13 mouse cellular contexts compared by ENCODE assay signal in the genomic region with DNA sequence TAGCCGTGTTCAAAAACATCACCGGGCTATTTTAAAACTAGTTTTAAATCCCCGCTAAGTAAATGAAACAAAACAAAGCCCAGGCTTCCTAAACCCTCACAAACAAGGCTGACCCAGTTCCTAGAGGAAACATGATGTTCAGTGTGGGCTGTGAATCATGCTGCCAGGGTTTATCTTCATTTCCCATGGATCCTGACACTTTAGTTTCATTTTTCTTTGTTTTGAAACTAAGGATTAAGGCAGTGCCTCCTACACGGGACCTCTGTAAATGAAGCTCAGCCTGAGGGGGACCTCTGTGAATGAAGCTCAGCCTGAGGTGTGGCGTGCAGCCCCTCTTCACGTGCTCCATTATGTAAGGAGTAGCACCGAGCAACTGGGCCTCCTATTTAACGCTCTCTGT. TPM values are rescaled to one million over a fixed set of nuclear protein-coding genes. Genes with fewer than 3 reads are reported as not detected.
DNase-seq lines count a peak whose midpoint lies in the region; ATAC-seq and TF ChIP-seq lines count a peak whose summit lies in the region.
"Had no signal": no experiment of that assay in that cellular context is flagged by ENCODE, and none has a peak within 500 bp of the region (broad histone marks: within the 10 kb centered on the region; RNA-seq: fewer than 3 reads in every experiment).

No protein-coding gene starts in this region.

- no peaks in the 10 kb centered on the region for H3K9me3 ChIP-seq in liver, embryonic 14.5 days (ENCODE audit: control insufficient read depth, low read length)
- no peaks in the 10 kb centered on the region for H3K9me3 ChIP-seq in hindbrain, embryonic 12.5 days (replicated peaks)
- H3K9me3 ChIP-seq: forebrain, embryonic 10.5 days; stomach, embryonic 15.5 days had no signal

- peaks cover 5% of the 10 kb centered on the region; the same call in 1 of the 2 replicates for H3K36me3 ChIP-seq in liver, embryonic 14.5 days (replicated peaks; ENCODE audit: control insufficient read depth, insufficient read depth, low read depth)
- peaks cover 14% of the 10 kb centered on the region for H3K36me3 ChIP-seq in hindbrain, embryonic 12.5 days

- no peak for ATAC-seq in liver, embryonic 14.5 days (ENCODE audit: insufficient read depth)
- ATAC-seq in hindbrain, embryonic 12.5 days (ENCODE audit: low FRiP score), result no peak

- H3K27ac ChIP-seq in layer of hippocampus, adult 2 months, result peak overlapping the region; percentile 83
- peak overlapping the region; percentile 18; the same call in 1 of the 2 replicates for H3K27ac ChIP-seq in liver, embryonic 14.5 days
- no peak overlapping the region for H3K27ac ChIP-seq in hindbrain, embryonic 12.5 days
- H3K27ac ChIP-seq: forebrain, embryonic 10.5 days; macrophage; stomach, embryonic 15.5 days had no signal

- H3K9ac ChIP-seq in liver, embryonic 14.5 days (replicated peaks), result 0 out of 2 replicates have a peak overlapping the region, but pooled peaks have one; percentile 9
- H3K9ac ChIP-seq in hindbrain, embryonic 12.5 days, result no peak overlapping the region
- H3K9ac ChIP-seq: stomach, embryonic 15.5 days had no signal

- 50% methylated on average over 8 of the region's 8 CpGs for WGBS in liver, embryonic 14.5 days (ENCODE audit: insufficient replicate concordance)
- 64% methylated on average over 8 of the region's 8 CpGs for WGBS in hindbrain, embryonic 12.5 days

- peak overlapping the region; percentile 18; the same call in 1 of the 2 replicates for H3K4me2 ChIP-seq in liver, embryonic 14.5 days (ENCODE audit: low read depth)
- no peak overlapping the region for H3K4me2 ChIP-seq in hindbrain, embryonic 12.5 days (replicated peaks)
- H3K4me2 ChIP-seq: stomach, embryonic 15.5 days had no signal

- H3K27me3 ChIP-seq in liver, embryonic 14.5 days (ENCODE audit: control insufficient read depth, insufficient read depth, low read length), result no peaks in the 10 kb centered on the region
- H3K27me3 ChIP-seq in hindbrain, embryonic 12.5 days, result no peaks in the 10 kb centered on the region
- H3K27me3 ChIP-seq: stomach, embryonic 15.5 days had no signal

- no peak for TF ChIP-seq CTCF in layer of hippocampus, adult 2 months (conservative IDR thresholded peaks at IDR 0.05)
- no peak for TF ChIP-seq CTCF in liver, embryonic 14.5 days (IDR thresholded peaks at IDR 0.05; ENCODE audit: low read depth)

- no peak for TF ChIP-seq EP300 in liver, embryonic 14.5 days (IDR thresholded peaks at IDR 0.05; ENCODE audit: low read depth)

- DNase-seq in heart, adult 11 months, result peak; percentile 93
- DNase-seq in heart, postnatal 4 days, result no peak
- DNase-seq in layer of hippocampus, adult 2 months (ENCODE audit: low spot score in 2 of 2), result no peak
- DNase-seq in layer of hippocampus, postnatal 10 days (ENCODE audit: low spot score in 2 of 2), result no peak
- peak; percentile 47 for DNase-seq in brain, adult 2 months (ENCODE audit: low read depth, low spot score)
- no peak for DNase-seq in liver, embryonic 14.5 days (ENCODE audit: low read depth in 3 of 3, low spot score in 3 of 3)
- DNase-seq in cerebellum, adult 11 months, result no peak
- DNase-seq: embryo, embryonic 11 days; right cerebral cortex, postnatal 14 days had no signal

- peak overlapping the region; percentile 43 for H3K4me3 ChIP-seq in layer of hippocampus, adult 2 months
- no peak overlapping the region for H3K4me3 ChIP-seq in liver, embryonic 14.5 days (ENCODE audit: insufficient read depth in 1 of 2, low read depth in 2 of 2, low read length in 2 of 2)
- no peak overlapping the region for H3K4me3 ChIP-seq in hindbrain, embryonic 12.5 days
- H3K4me3 ChIP-seq: forebrain, embryonic 10.5 days; stomach, embryonic 15.5 days had no signal

- peaks cover 4 to 11% of the 10 kb centered on the region in 2 experiments for H3K4me1 ChIP-seq in liver, embryonic 14.5 days (replicated peaks; ENCODE audit: control insufficient read depth in 2 of 2, insufficient read depth in 2 of 2, low read length in 1 of 2)
- H3K4me1 ChIP-seq in hindbrain, embryonic 12.5 days, result no peaks in the 10 kb centered on the region
- H3K4me1 ChIP-seq: stomach, embryonic 15.5 days had no signal

RNA-seq across cellular contexts. Expression of a gene that starts 13.2 kb away (rescaled TPM):
- total RNA-seq in heart, postnatal 4 days (2021), result 1 to 10 TPM; 2.0 to 2.1 TPM
- 1 to 10 TPM; 6.2 to 6.9 TPM for total RNA-seq in layer of hippocampus, adult 2 months (2021)
- total RNA-seq in layer of hippocampus, postnatal 10 days (2021), result 1 to 10 TPM; 3.8 to 3.9 TPM
- polyA plus RNA-seq in liver, embryonic 14.5 days (2012; rRNA removed), result 5.4 and 8.6 TPM in 2 replicates
- 15.2 and 15.9 TPM in 2 replicates for polyA plus RNA-seq in liver, embryonic 14.5 days (2014; fragmentation: Nextera tagmentation; extraction: Ambion mirVana)
- polyA plus RNA-seq in hindbrain, embryonic 12.5 days (2016; fragmentation: Nextera tagmentation; extraction: Ambion mirVana), result 3.4 and 3.7 TPM in 2 replicates

RNA-seq across cellular contexts. Expression of a gene that starts 22.5 kb away (rescaled TPM):
- 1 to 10 TPM; 4.4 to 4.6 TPM for total RNA-seq in heart, postnatal 4 days (2021)
- 10 to 100 TPM in 1 of 2 experiments, 1 to 10 TPM in 1; 10.0 to 11.0 TPM for total RNA-seq in layer of hippocampus, adult 2 months (2021)
- total RNA-seq in layer of hippocampus, postnatal 10 days (2021), result 1 to 10 TPM; 7.9 to 9.2 TPM
- polyA plus RNA-seq in liver, embryonic 14.5 days (2012; rRNA removed), result 0.38 and 0.59 TPM in 2 replicates
- 0.19 and 0.37 TPM in 2 replicates for polyA plus RNA-seq in liver, embryonic 14.5 days (2014; fragmentation: Nextera tagmentation; extraction: Ambion mirVana)
- polyA plus RNA-seq in hindbrain, embryonic 12.5 days (2016; fragmentation: Nextera tagmentation; extraction: Ambion mirVana), result 1.5 and 1.6 TPM in 2 replicates

RNA-seq across cellular contexts. Expression of a gene that starts 34.5 kb away (rescaled TPM):
- total RNA-seq in heart, postnatal 4 days (2021), result 10 to 100 TPM; 19.7 to 20.6 TPM
- 10 to 100 TPM; 77.9 to 83.1 TPM for total RNA-seq in layer of hippocampus, adult 2 months (2021)
- total RNA-seq in layer of hippocampus, postnatal 10 days (2021), result 10 to 100 TPM; 76.8 to 82.4 TPM
- 15.3 and 23.6 TPM in 2 replicates for polyA plus RNA-seq in liver, embryonic 14.5 days (2012; rRNA removed)
- polyA plus RNA-seq in liver, embryonic 14.5 days (2014; fragmentation: Nextera tagmentation; extraction: Ambion mirVana), result 12.4 and 15.7 TPM in 2 replicates
- polyA plus RNA-seq in hindbrain, embryonic 12.5 days (2016; fragmentation: Nextera tagmentation; extraction: Ambion mirVana), result 80.8 and 83.8 TPM in 2 replicates

Comparison
In these comparisons a context has a peak if more than half of its experiments do, and no peak if none do; other contexts are left out.
1. DNase-seq: peak in heart, adult 11 months (single experiment) and brain, adult 2 months (single experiment); none in heart, postnatal 4 days (single experiment), layer of hippocampus, adult 2 months (0 of 2), layer of hippocampus, postnatal 10 days (0 of 2), liver, embryonic 14.5 days (0 of 3) and cerebellum, adult 11 months (single experiment).